Mouse (Mus musculus) lung, adult 10 weeks (tissue): ENCODE measurements around the gene Abracl. TPM values are rescaled to one million over a fixed set of nuclear protein-coding genes. Genes with fewer than 3 reads are reported as not detected.

Experiments used
- polyA plus RNA-seq: library from polyadenylated mRNA; stranded (reverse); fragments of 350-450 nt; fragmentation: Illumina TruSeq; extraction: RNeasy Lipid Tissue Mini Kit (QIAGEN cat#74804); gene quantifications from one replicate; pipeline ENCODE4 v1.2.3, GENCODE M21; 2014; ENCODE audit warnings: low read depth, low replicate concordance; ENCODE audit not compliant: insufficient read depth

The Abracl gene
- 93.2 TPM for polyA plus RNA-seq

DNA sequence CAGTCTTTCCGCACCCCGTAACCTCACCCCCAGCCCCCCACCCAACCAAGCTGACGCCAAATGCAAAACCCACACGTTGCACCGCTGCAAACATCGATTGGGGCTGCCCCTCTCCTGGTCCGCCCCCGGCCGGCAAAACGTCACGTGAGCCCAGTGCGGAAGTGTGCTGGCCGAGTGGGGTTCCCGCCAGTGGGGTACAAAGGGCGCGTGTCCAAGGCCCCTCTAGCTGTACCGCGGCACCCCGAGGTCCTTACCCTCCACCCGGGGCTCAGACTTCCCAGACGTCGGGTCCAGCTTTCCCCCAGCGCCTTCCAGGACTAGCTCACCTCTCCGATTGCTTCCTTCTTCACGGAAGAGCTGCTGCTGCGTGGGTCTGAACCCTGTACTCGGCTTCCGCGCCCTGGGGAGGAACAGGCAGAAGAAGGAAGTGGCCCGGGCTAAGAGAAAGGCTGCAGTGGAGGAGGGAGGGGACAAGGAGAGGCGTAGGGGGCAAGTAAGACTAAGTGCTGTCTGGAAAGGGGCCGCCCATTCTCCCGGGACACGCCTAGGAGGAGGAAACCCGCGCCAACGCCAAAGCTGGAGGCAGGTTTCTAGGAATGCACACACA lies at the start of gene Abracl:
Abracl (minus strand) TSS at position 548 of the 607 bp plus-strand sequence.

DNA sequence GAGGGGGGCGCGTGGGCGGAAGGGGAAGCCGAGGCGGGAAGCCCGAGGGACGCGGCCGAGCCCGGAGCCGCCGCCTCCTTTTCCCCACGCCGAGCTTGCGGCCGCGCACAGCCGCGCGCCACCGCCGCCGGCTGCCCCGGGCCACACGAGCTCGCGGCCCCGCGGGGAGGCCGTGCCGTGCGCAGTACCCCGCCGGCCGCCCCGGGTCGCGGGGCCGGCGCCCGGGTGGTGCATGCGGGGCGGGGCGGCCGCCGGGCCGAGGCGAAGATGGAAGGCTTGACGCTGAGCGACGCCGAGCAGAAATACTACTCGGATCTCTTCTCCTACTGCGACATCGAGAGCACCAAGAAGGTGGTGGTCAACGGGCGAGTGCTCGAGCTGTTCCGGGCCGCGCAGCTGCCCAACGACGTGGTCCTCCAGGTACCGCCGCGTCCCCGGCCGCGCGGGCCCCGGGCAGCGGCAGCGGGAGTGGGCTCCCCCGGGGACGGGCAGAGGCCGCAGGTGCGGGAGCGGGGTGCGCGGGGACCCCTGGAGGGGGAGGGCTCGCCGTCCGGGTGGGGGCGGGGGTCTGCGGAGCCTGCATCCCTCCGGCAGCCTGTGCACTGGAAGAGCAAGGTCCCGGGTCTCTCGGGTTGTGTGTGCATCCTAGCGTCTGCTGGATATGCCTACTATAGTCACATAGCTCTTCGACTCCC lies 32.8 kb upstream of the Abracl start, which contains the start of gene Reps1:
Reps1 (plus strand) TSS at position 166 of the 695 bp plus-strand sequence.

Other genes with a start within 250 kb of the Abracl start
- 1.9 TPM for gene Txlnb, start 227.1 kb downstream of the Abracl start, polyA plus RNA-seq
- 19.2 TPM for gene Heca, start 75.2 kb downstream of the Abracl start, polyA plus RNA-seq
- 18.4 TPM for gene Reps1, start 32.6 kb upstream of the Abracl start, polyA plus RNA-seq
- gene Ect2l, start 187.6 kb upstream of the Abracl start, polyA plus RNA-seq, result 2.8 TPM
- gene Ccdc28a, start 211.7 kb upstream of the Abracl start, polyA plus RNA-seq, result 7.7 TPM